Mouse (Mus musculus): Measurements from ENCODE around the gene Fabp6. TPM values are rescaled to one million over a fixed set of nuclear protein-coding genes. Genes with fewer than 3 reads are reported as not detected.

Gene Fabp6
- total and polyA plus RNA-seq, 3 experiments = not detected

- Histone ChIP-seq H3K9me3 (replicated peaks) (no peaks in the 10 kb centered on the region), H3K4me1 (ENCODE audit: insufficient read depth, low read depth, low read length) (no peaks in the 10 kb centered on the region), H3K4me3 (ENCODE audit: low read depth, low read length) (no peak overlapping the region), H3K36me3 (replicated peaks) (no peaks in the 10 kb centered on the region), H3K27me3 (ENCODE audit: insufficient read depth, low read length) (peaks cover 10% of the 10 kb centered on the region; the same call in 1 of the 2 replicates)
- DNase-seq (ENCODE audit: low spot score) (no peak), ATAC-seq (ENCODE audit: extremely low read depth, insufficient number of reproducible peaks, low FRiP score, poor library complexity, severe bottlenecking) (no peak)
- TF ChIP-seq TAL1 (conservative IDR thresholded peaks at IDR 0.05; ENCODE audit: low read depth, low read length) (no peak), CTCF (IDR thresholded peaks at IDR 0.05; ENCODE audit: low read depth, low read length) (peak; percentile 71; the same call in 1 of the 2 replicates)
Observed at GRCm38 (mm10) chr11:43568263-43568662, 33.1 kb downstream of the Fabp6 start.

DNA sequence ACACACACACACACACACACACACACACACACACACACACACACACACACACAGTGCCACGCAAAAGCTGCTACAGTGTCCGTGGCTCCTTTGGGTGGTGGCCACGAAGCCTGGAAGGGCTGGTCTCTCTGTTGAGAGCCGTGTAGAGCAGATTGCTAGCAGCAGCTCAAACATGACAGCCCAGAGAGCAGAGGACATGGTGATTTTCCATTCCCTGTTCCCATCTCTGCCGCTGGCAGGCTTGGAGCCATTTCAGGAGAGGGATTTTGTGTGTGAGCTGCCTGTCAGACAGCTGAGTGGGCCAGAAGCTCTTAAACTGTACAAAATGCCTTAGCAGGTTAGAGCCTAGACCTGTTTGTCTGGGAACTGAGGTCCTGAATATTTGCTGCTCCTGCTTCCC is 34.6 kb downstream of the Fabp6 start:
- DNase-seq (ENCODE audit: low spot score) (no peak), ATAC-seq (ENCODE audit: extremely low read depth, insufficient number of reproducible peaks, low FRiP score, poor library complexity, severe bottlenecking) (no peak)
- Histone ChIP-seq H3K4me3 (ENCODE audit: low read depth, low read length) (no peak overlapping the region), H3K27me3 (ENCODE audit: insufficient read depth, low read length) (peaks cover 13% of the 10 kb centered on the region; the same call in 1 of the 2 replicates), H3K4me1 (ENCODE audit: insufficient read depth, low read depth, low read length) (no peaks in the 10 kb centered on the region), H3K36me3 (replicated peaks) (no peaks in the 10 kb centered on the region), H3K9me3 (replicated peaks) (no peaks in the 10 kb centered on the region)
- TF ChIP-seq GATA2 (IDR thresholded peaks at IDR 0.05; ENCODE audit: borderline replicate concordance, low read depth, low read length) (no peak), POLR2AphosphoS5 (IDR thresholded peaks at IDR 0.05; ENCODE audit: insufficient replicate concordance, low read depth, low read length) (no peak), GATA1 (IDR thresholded peaks at IDR 0.05; ENCODE audit: borderline replicate concordance, low read length) (no peak), CTCF (IDR thresholded peaks at IDR 0.05; ENCODE audit: low read depth, low read length) (no peak), TAL1 (conservative IDR thresholded peaks at IDR 0.05; ENCODE audit: low read depth, low read length) (no peak)

- ATAC-seq (ENCODE audit: extremely low read depth, insufficient number of reproducible peaks, low FRiP score, poor library complexity, severe bottlenecking) (no peak), DNase-seq (ENCODE audit: low spot score) (no peak)
- Histone ChIP-seq H3K36me3 (replicated peaks) (no peaks in the 10 kb centered on the region), H3K4me1 (ENCODE audit: insufficient read depth, low read depth, low read length) (no peaks in the 10 kb centered on the region), H3K4me3 (ENCODE audit: low read depth, low read length) (no peak overlapping the region), H3K9me3 (replicated peaks) (no peaks in the 10 kb centered on the region), H3K27me3 (ENCODE audit: insufficient read depth, low read length) (peaks cover 13% of the 10 kb centered on the region; the same call in 1 of the 2 replicates)
- no peak for TF ChIP-seq GATA2 (IDR thresholded peaks at IDR 0.05; ENCODE audit: borderline replicate concordance, low read depth, low read length)
Observed at GRCm38 (mm10) chr11:43565852-43566251, 35.5 kb downstream of the Fabp6 start.

- TF ChIP-seq GATA1 (IDR thresholded peaks at IDR 0.05; ENCODE audit: borderline replicate concordance, low read length) (no peak), TAL1 (conservative IDR thresholded peaks at IDR 0.05; ENCODE audit: low read depth, low read length) (no peak), CTCF (IDR thresholded peaks at IDR 0.05; ENCODE audit: low read depth, low read length) (no peak), POLR2AphosphoS5 (IDR thresholded peaks at IDR 0.05; ENCODE audit: insufficient replicate concordance, low read depth, low read length) (no peak), GATA2 (IDR thresholded peaks at IDR 0.05; ENCODE audit: borderline replicate concordance, low read depth, low read length) (no peak)
- H3K27me3 ChIP-seq (ENCODE audit: insufficient read depth, low read length) = peaks cover 13% of the 10 kb centered on the region; the same call in 1 of the 2 replicates
- H3K9me3 ChIP-seq (replicated peaks) = no peaks in the 10 kb centered on the region
- H3K4me3 ChIP-seq (ENCODE audit: low read depth, low read length) = no peak overlapping the region
- no peaks in the 10 kb centered on the region for H3K36me3 ChIP-seq (replicated peaks)
- DNase-seq (ENCODE audit: low spot score) = no peak
- no peak for ATAC-seq (ENCODE audit: extremely low read depth, insufficient number of reproducible peaks, low FRiP score, poor library complexity, severe bottlenecking)
- no peaks in the 10 kb centered on the region for H3K4me1 ChIP-seq (ENCODE audit: insufficient read depth, low read depth, low read length)
Observed at GRCm38 (mm10) chr11:43565414-43565813, 35.9 kb downstream of the Fabp6 start.

DNA sequence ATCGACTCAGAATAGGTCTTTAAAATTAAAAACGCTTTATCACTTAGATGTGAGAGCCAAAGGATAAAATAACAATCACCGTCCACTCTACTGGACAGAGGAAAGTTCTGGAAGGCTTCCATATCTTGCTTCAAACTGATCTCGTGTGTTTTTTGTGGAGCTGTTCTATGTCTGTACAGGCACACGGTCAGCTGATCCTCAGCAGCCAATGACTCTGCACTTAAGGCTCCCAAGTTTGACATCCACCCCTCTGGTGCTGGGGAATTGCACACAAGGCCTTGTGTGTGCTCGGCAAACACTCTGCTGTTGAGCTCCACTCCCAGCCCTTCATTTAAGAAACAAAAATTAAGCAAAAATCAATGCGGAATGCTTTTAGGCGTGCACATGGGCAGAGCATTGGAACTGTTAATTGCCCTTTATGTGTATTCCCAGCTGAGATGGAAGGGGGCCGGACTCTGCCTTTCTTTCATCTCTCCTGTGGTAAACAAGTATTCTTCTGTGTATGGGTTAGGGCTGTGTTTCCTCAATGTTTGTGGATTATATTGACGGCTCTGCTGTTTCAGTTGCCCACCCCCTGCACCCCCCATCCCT is 37.6 kb downstream of the Fabp6 start:
- DNase-seq (ENCODE audit: low spot score) = no peak
- no peak overlapping the region for H3K4me3 ChIP-seq (ENCODE audit: low read depth, low read length)
- no peaks in the 10 kb centered on the region for H3K9me3 ChIP-seq (replicated peaks)
- TF ChIP-seq GATA1 (IDR thresholded peaks at IDR 0.05; ENCODE audit: borderline replicate concordance, low read length) (no peak), CTCF (IDR thresholded peaks at IDR 0.05; ENCODE audit: low read depth, low read length) (no peak)
- no peak for ATAC-seq (ENCODE audit: extremely low read depth, insufficient number of reproducible peaks, low FRiP score, poor library complexity, severe bottlenecking)
- H3K27me3 ChIP-seq (ENCODE audit: insufficient read depth, low read length) = peaks cover 13% of the 10 kb centered on the region; the same call in 1 of the 2 replicates
- no peaks in the 10 kb centered on the region for H3K4me1 ChIP-seq (ENCODE audit: insufficient read depth, low read depth, low read length)
- H3K36me3 ChIP-seq (replicated peaks) = no peaks in the 10 kb centered on the region

DNA sequence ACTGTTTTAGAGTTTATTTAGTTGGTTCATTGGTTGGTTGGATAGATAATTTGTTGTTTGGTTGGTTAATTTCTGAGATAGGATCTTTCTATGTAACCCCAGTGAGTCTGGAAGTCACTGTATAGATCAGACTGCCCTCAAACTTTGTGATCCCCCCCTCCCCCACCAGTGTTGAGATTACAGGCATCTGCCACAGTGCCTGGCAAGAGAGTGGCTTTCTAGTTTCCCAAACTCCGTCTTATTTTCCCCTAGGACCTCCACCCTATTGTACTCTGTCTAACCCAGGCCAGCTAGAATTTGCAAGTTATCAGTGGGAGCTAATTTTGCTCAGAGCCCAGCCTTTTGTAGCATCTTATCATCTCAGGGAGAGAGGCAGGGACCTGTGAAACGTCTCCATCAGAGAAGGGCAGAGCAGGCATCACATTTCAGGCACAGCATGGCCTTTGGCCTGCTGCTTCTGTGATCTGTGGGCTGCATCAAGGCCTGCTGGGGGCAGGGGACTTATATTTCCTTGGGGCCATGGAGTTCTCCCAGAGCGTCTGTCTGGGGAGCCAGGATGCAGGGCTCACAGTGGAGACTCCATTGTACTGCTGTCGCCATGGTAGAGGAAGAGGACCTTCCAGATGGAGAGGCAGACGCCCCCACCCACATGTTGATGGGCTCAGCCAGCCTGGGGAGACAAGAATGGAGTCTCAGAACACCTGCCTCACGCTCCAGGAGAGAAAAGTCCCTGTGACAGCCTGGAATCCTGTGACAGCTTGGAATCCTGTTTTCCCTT is 41.6 kb downstream of the Fabp6 start:
- ATAC-seq (ENCODE audit: extremely low read depth, insufficient number of reproducible peaks, low FRiP score, poor library complexity, severe bottlenecking) = no peak
- TF ChIP-seq GATA1 (IDR thresholded peaks at IDR 0.05; ENCODE audit: borderline replicate concordance, low read length) = no peak
- no peak for TF ChIP-seq GATA2 (IDR thresholded peaks at IDR 0.05; ENCODE audit: borderline replicate concordance, low read depth, low read length)
- TF ChIP-seq CTCF (IDR thresholded peaks at IDR 0.05; ENCODE audit: low read depth, low read length) = no peak
- no peaks in the 10 kb centered on the region for H3K36me3 ChIP-seq (replicated peaks)
- H3K9me3 ChIP-seq (replicated peaks) = no peaks in the 10 kb centered on the region
- no peak overlapping the region for H3K4me3 ChIP-seq (ENCODE audit: low read depth, low read length)
- H3K27me3 ChIP-seq (ENCODE audit: insufficient read depth, low read length) = peaks cover 6% of the 10 kb centered on the region; the same call in 1 of the 2 replicates
- no peak for DNase-seq (ENCODE audit: low spot score)
- no peaks in the 10 kb centered on the region for H3K4me1 ChIP-seq (ENCODE audit: insufficient read depth, low read depth, low read length)

- TF ChIP-seq TAL1 (conservative IDR thresholded peaks at IDR 0.05; ENCODE audit: low read depth, low read length) (no peak), POLR2AphosphoS5 (IDR thresholded peaks at IDR 0.05; ENCODE audit: insufficient replicate concordance, low read depth, low read length) (no peak), GATA2 (IDR thresholded peaks at IDR 0.05; ENCODE audit: borderline replicate concordance, low read depth, low read length) (no peak), CTCF (IDR thresholded peaks at IDR 0.05; ENCODE audit: low read depth, low read length) (no peak), GATA1 (IDR thresholded peaks at IDR 0.05; ENCODE audit: borderline replicate concordance, low read length) (no peak)
- H3K36me3 ChIP-seq (replicated peaks) = no peaks in the 10 kb centered on the region
- DNase-seq (ENCODE audit: low spot score) (no peak), ATAC-seq (ENCODE audit: extremely low read depth, insufficient number of reproducible peaks, low FRiP score, poor library complexity, severe bottlenecking) (no peak)
- no peaks in the 10 kb centered on the region for H3K4me1 ChIP-seq (ENCODE audit: insufficient read depth, low read depth, low read length)
- H3K27me3 ChIP-seq (ENCODE audit: insufficient read depth, low read length) = no peaks in the 10 kb centered on the region
- no peaks in the 10 kb centered on the region for H3K9me3 ChIP-seq (replicated peaks)
- no peak overlapping the region for H3K4me3 ChIP-seq (ENCODE audit: low read depth, low read length)
Observed at GRCm38 (mm10) chr11:43556538-43556937, 44.8 kb downstream of the Fabp6 start.

Measured in G1E (cell line).